Mouse (Mus musculus) gastrocnemius, adult 2 months (tissue): ENCODE results near the gene Plk1. TPM values are rescaled to one million over a fixed set of nuclear protein-coding genes. Genes with fewer than 3 reads are reported as not detected.

ENCODE experiments used
- DNase-seq: peaks from one replicate; pipeline ENCODE4 v3.0.0; 2022
- H3K27ac ChIP-seq: fragments of 200-600 bp; 2 replicates; pipeline ENCODE4 v1.8.1; 2022; ENCODE audit warnings: mild to moderate bottlenecking
- H3K4me3 ChIP-seq: fragments of 200-600 bp; 2 replicates; pipeline ENCODE4 v1.8.1; 2022; ENCODE audit warnings: mild to moderate bottlenecking, moderate library complexity
- CTCF ChIP-seq: fragments of 200-600 bp; IDR thresholded peaks from 2 replicates; pipeline ENCODE4 v1.8.1; 2022; ENCODE audit warnings: antibody characterized with exemption, mild to moderate bottlenecking, moderate library complexity
- intact Hi-C: fragments of 180-260 bp; cut with DNase I; formaldehyde crosslinking; loops from one replicate; pipeline ENCODE4 v1.15.1; 2025
- long read RNA-seq, 2 experiments: library from polyadenylated mRNA; stranded (forward); transcript quantifications; one replicate each; pipeline ENCODE4 v2.0.0; 2021
- total RNA-seq, 2 experiments: library from RNA; stranded (reverse); gene quantifications; 2 replicates each; pipeline ENCODE4 v1.2.3; 2021

Plk1 gene
- total RNA-seq = under 1 TPM; 0.18 to 0.28 TPM
- long read RNA-seq, experiment 1 = 0 reads
- long read RNA-seq, experiment 2 = 0 reads

DNA sequence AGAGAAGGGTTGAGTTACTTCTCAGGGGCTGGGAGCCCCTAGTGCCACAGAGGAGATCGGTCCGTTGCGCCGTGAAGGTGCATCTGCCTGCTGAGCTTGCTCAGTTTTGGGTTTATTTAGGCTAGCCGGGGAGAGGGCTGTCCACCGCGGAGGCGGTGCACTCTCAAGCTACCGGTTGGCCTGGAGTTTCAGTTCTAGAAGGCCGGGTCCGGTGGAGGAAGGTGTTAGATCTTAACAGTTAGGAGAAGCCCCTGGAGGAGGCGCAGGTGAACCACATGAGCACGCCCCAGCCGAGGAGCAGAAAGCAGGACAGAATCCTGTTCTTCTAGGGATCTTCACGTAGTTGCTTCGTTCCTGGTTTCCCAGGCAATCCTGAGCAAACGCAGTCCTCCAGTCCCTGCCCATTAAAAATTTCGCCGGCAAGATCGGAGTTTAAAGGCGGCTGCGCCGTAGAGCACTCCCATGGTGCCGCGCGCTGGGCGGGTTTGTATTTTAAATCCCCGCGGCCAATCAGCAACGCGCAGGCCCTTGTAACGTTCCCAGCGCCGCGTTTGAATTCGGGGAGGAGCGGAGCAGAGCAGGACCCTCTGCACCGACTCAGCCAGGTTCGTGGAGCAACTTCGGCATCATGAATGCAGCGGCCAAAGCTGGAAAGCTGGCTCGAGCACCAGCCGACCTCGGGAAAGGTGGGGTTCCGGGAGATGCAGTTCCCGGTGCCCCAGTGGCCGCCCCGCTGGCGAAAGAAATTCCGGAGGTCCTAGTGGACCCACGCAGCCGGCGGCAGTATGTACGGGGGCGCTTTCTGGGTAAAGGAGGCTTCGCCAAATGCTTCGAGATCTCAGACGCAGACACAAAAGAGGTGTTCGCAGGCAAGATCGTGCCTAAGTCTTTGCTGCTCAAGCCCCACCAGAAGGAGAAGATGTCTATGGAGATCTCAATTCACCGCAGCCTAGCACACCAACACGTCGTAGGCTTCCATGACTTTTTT, at the start of gene Plk1:
Plk1 (plus strand) TSS at position 525 of the 988 bp plus-strand sequence.
- Histone ChIP-seq H3K27ac (peak within 1 kb of the TSS; percentile 57), H3K4me3 (peak within 1 kb of the TSS; percentile 81)
- intact Hi-C loops = no loop called here
- DNase-seq = peak; percentile 82
- no peak; the same call in 1 of the 2 replicates for TF ChIP-seq CTCF

DNA sequence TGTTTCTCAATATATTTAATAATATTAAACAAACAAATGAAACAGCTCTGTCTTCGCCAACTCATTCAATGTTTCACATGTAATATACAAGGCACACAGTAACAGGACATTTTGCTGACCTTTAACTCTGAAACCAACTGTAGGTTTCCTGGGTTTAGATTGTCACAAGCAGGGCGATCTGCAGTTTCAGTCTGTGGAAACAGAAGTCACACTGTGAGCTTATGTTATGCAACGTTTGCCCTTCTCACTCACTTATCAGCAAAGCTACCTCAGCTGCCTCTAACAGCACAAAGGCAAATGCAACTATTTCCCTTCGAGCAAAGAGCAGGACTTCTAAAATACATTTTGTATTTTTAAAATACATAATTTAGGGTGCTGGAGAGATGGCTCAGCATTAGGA, 35.7 kb upstream of the Plk1 start:
- DNase-seq = no peak
- no peak for TF ChIP-seq CTCF
- no peak overlapping the region for H3K27ac ChIP-seq
- intact Hi-C loops = no loop called here
- no peak overlapping the region for H3K4me3 ChIP-seq

DNA sequence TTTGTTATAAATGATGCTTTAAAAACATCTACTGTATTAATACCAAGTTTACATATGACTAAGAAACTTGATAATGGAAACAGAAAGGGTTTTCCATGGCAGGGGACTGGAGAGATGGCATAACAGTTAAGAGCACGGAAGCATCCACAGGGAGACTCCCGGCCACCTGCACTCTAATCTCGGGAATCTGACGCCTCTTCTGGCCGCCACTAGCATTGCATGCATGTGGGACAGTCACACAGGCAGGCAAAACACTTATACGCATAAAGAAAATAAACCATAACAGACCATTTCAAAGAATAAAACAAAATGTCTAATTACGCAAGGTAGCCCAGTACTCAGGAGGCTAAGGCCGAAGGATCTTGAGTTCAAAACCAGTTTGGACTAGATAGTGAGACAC, 33.6 kb upstream of the Plk1 start:
- intact Hi-C loops = no loop called here
- TF ChIP-seq CTCF = peak; percentile 8; the same call in 1 of the 2 replicates
- H3K4me3 ChIP-seq = no peak overlapping the region
- H3K27ac ChIP-seq = no peak overlapping the region
- DNase-seq = no peak

GRCm38 (mm10) chr7:122126946-122127345, 32.3 kb upstream of the Plk1 start:
- intact Hi-C loops = no loop called here
- DNase-seq = no peak
- Histone ChIP-seq H3K4me3 (no peak overlapping the region), H3K27ac (no peak overlapping the region)
- no peak for TF ChIP-seq CTCF

GRCm38 (mm10) chr7:122131834-122132233, 27.4 kb upstream of the Plk1 start:
- Histone ChIP-seq H3K4me3 (peak overlapping the region; percentile 81), H3K27ac (no peak overlapping the region)
- intact Hi-C loops = no loop called here
- DNase-seq = no peak
- TF ChIP-seq CTCF = no peak

DNA sequence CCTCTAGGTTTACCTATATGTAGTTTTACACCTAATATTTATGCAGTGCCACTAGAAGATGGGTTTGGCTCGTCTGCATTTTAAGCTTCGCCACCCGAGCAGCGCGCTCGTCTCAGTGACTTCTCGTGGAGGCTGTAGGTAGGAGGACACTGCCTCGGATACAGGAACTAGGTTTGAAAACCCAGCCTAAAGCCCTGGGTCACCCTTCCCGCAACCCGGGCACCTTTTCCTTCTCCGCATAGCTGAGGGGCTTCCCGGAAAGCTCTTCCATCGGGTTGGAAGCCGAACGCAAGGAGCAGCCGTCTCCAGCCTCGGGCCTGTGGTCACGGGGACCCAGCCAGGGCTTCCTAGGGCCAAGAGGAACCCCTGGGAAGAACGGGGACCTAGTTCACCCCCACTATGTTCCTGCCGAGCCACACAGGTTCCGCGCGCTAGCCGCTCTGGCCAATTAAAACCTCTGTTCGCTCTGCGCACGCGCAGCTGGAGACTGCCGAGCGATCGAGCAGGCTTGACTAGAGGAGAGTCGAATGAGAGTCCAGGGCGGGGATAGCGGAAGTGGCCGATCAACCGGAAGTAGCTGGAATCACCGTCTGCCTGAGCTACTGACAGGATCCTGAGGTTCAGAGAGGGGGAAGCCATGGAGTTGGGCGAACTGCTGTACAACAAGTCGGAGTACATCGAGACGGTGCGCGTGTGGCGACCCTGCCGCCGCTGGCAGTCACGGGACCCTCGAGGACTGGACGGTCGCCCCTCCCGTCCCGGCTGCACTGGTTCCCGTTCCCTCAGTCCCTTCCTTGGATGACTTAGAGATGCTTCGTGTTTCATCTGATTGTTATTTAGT, 26.5 kb upstream of the Plk1 start, which contains the start of the genes Palb2 and Dctn5:
Palb2 (minus strand) TSS at position 489 of the 841 bp plus-strand sequence.
Dctn5 (plus strand) TSS at position 545 of the 841 bp plus-strand sequence.
- TF ChIP-seq CTCF = no peak
- H3K4me3 ChIP-seq = peak within 1 kb of the TSS; percentile 81
- peak; percentile 98 for DNase-seq
- H3K27ac ChIP-seq = peak within 1 kb of the TSS; percentile 92
- intact Hi-C loops = no loop called here

GRCm38 (mm10) chr7:122133338-122133625, 26.0 kb upstream of the Plk1 start:
- Histone ChIP-seq H3K4me3 (peak overlapping the region; percentile 81), H3K27ac (peak overlapping the region; percentile 92)
- intact Hi-C loops = no loop called here
- no peak for DNase-seq
- no peak for TF ChIP-seq CTCF

DNA sequence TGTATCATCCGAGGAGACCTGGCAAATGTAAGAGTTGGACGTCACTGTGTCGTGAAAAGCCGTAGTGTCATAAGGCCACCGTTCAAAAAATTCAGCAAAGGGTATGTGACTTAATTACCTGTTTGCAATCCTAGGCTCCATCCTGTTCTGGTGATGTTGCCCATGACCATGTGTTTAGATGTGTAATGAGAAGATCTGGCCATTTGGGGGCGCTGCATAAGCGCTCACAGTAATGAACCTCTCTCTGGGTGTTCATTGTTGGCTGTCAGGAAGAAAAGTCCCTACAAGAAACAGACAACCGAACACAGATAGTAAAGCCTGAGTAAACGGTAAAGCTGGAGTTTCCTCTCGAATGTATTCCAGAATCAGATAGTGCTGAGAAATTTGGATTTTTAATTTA, 24.2 kb upstream of the Plk1 start:
- peak; percentile 47 for TF ChIP-seq CTCF
- no peak for DNase-seq
- Histone ChIP-seq H3K27ac (no peak overlapping the region), H3K4me3 (no peak overlapping the region)
- intact Hi-C loops = no loop called here

DNA sequence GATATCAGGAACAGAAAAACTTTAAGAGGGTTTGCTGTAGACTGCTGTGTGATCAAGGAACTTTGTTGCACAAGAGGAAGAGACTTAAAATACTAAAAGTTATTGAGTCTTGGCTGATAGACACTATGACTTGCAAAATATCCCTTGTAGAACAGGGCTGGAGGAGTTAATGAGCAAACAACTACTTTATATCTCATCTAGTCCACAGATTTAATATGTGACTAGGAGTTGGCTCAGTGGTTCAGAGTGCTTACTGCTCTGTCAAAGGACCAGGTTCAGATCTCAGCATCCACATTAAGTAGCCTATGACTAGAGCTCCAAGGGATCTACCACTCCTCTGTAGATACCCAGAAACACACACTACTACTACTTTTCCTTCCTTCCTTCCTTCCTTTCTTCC, 22.2 kb upstream of the Plk1 start:
- TF ChIP-seq CTCF = no peak
- DNase-seq = no peak
- no peak overlapping the region for H3K4me3 ChIP-seq
- intact Hi-C loops = no loop called here
- no peak overlapping the region for H3K27ac ChIP-seq

DNA sequence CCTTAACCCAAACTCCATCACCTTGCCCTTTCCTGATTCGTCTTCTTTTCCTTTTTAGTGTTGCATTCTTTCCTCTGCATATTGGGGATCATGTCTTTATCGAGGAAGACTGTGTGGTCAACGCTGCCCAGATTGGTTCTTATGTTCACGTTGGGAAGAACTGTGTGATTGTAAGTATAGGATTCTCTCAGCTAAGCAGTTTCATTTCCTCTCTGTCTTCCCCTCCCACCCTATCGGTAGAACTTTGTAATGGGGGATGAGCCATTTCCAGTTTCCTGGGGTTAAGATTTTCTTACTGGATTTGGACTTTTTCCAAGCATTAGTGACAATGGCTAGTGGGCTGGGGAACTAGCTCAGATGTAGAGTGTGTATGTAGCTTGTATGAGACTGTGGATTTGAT, 21.0 kb upstream of the Plk1 start:
- no peak overlapping the region for H3K4me3 ChIP-seq
- no peak for TF ChIP-seq CTCF
- H3K27ac ChIP-seq = no peak overlapping the region
- no peak for DNase-seq
- intact Hi-C loops = no loop called here

- TF ChIP-seq CTCF = no peak
Measured at GRCm38 (mm10) chr7:122140991-122141390, 18.2 kb upstream of the Plk1 start.

GRCm38 (mm10) chr7:122152473-122152872, 6.8 kb upstream of the Plk1 start:
- no peak overlapping the region for H3K27ac ChIP-seq
- H3K4me3 ChIP-seq = no peak overlapping the region
- DNase-seq = no peak
- intact Hi-C loops = no loop called here
- no peak for TF ChIP-seq CTCF

More at GRCm38 (mm10) chr7:122140991-122141390, 18.2 kb upstream of the Plk1 start:
- DNase-seq = no peak
- H3K4me3 ChIP-seq = no peak overlapping the region
- intact Hi-C loops = no loop called here
- no peak overlapping the region for H3K27ac ChIP-seq

DNA sequence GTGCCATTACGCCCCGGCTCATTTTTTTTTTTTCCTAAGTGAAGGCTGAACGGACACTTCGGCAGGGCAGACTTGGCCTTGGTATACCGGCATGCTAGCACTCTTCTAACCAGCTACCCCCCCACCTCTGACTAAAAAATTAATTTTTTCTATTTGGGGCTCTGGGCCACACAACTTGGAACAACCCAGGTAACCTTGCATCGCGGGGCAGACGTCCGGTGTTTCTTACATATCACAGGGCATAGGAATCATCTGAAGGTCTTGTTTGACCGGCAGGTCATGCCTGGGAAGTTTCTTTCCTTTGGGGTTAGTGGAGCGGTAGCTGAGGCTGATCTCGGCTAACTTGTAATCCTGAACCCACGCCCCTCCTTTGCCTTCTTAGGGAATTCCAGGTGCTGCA, 751 bp upstream of the Plk1 start:
- peak overlapping the region; percentile 57 for H3K27ac ChIP-seq
- intact Hi-C loops = no loop called here
- TF ChIP-seq CTCF = no peak

More for the DNA sequence above, 751 bp upstream of the Plk1 start:
- H3K4me3 ChIP-seq = peak overlapping the region; percentile 81
- DNase-seq = no peak
